Mouse (Mus musculus) liver, embryonic 16.5 days (tissue): ENCODE results near the gene Rsrp1. TPM values are rescaled to one million over a fixed set of nuclear protein-coding genes. Genes with fewer than 3 reads are reported as not detected.

Experiments
- ATAC-seq: fragments of 200-750 bp; cut with Nextera tagmentation; 2 replicates; pipeline ENCODE4 v1.8.0; 2017; ENCODE audit warnings: low read depth, mild to moderate bottlenecking, moderate number of reproducible peaks, moderate library complexity
- H3K27ac ChIP-seq: fragments of 300-500 bp; sonication (generic); 2 replicates; pipeline ENCODE4 v1.5.1; 2014; ENCODE audit warnings: mild to moderate bottlenecking, low read length
- H3K27me3 ChIP-seq: fragments of 300-500 bp; sonication (generic); 2 replicates; pipeline ENCODE4 v1.6.1; 2014; ENCODE audit warnings: low read depth, low read length, mixed read lengths; ENCODE audit not compliant: control insufficient read depth, insufficient read depth
- H3K36me3 ChIP-seq: fragments of 300-500 bp; sonication (generic); 2 replicates; pipeline ENCODE4 v1.6.1; 2014; ENCODE audit warnings: mild to moderate bottlenecking; ENCODE audit not compliant: control insufficient read depth, insufficient read depth
- H3K4me1 ChIP-seq: fragments of 300-500 bp; sonication (generic); 2 replicates; pipeline ENCODE4 v1.6.1; 2014; ENCODE audit warnings: low read depth, low read length, mixed read lengths; ENCODE audit not compliant: control insufficient read depth
- H3K4me2 ChIP-seq: fragments of 300-500 bp; sonication (generic); 2 replicates; pipeline ENCODE4 v1.6.1; 2014; ENCODE audit warnings: low read depth, low read length, mixed read lengths
- H3K4me3 ChIP-seq: fragments of 300-500 bp; sonication (generic); 2 replicates; pipeline ENCODE4 v1.5.1; 2014; ENCODE audit warnings: low read depth, mild to moderate bottlenecking, low read length
- H3K9ac ChIP-seq: fragments of 300-500 bp; sonication (generic); 2 replicates; pipeline ENCODE4 v1.6.1; 2014; ENCODE audit warnings: low read depth, low read length
- H3K9me3 ChIP-seq: fragments of 300-500 bp; sonication (generic); replicated peaks from 2 replicates; pipeline ENCODE4 v1.6.1; 2016; ENCODE audit warnings: low read length; ENCODE audit not compliant: control insufficient read depth
- WGBS: fragments of 180-500 bp; shearing (Covaris S2); extraction: QIAGEN DNeasy Blood & Tissue Kit; methylation state at CpG from one replicate; pipeline ENCODE4 v1.1.7; 2014; ENCODE audit not compliant: insufficient replicate concordance; 5-methylcytosine and 5-hydroxymethylcytosine counted together
- polyA plus RNA-seq: library from polyadenylated mRNA; unstranded; fragments of >200 nt; fragmentation: Nextera tagmentation; extraction: Ambion mirVana; gene quantifications from 2 replicates; pipeline ENCODE4 v1.2.1, GENCODE M21; 2015

Gene Rsrp1
- polyA plus RNA-seq, 1 experiment from 2014 or later: 330 TPM

DNA sequence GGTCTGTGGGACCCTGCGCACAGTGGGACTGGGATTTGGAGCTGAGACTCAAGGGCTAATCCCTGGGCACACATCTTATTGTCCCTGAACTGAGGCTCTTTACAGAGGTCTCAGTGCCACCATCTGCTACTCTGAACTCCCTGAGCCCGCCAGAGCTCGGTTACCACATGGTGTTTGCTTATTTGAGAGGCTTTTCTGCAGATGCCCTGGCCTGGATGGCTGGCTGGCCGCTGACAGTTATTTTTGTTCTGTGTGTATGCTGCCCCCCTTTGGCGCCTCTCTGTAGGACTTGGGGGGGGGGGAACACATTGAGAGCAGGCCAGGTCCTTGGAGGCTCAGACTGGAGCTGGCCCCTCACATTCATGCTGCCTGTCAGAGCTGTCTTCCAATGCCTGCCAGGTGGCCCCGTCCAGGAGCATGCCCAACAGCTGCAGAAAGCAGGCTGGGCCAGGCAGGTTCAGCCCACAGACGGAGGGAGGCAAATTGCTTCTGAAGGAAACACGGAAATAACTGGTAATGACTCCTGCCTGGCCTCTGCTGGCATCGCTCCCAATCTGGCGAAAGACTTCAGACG, 27.2 kb downstream of the Rsrp1 start:
- Histone ChIP-seq H3K4me2 (no peak overlapping the region), H3K4me1 (no peaks in the 10 kb centered on the region; the same call in 1 of the 2 replicates), H3K9me3 (no peaks in the 10 kb centered on the region), H3K36me3 (no peaks in the 10 kb centered on the region), H3K27me3 (peaks cover 11% of the 10 kb centered on the region), H3K27ac (no peak overlapping the region), H3K9ac (no peak overlapping the region), H3K4me3 (no peak overlapping the region)
- no peak for ATAC-seq
- 37% methylated on average over 11 of the region's 11 CpGs for WGBS

DNA sequence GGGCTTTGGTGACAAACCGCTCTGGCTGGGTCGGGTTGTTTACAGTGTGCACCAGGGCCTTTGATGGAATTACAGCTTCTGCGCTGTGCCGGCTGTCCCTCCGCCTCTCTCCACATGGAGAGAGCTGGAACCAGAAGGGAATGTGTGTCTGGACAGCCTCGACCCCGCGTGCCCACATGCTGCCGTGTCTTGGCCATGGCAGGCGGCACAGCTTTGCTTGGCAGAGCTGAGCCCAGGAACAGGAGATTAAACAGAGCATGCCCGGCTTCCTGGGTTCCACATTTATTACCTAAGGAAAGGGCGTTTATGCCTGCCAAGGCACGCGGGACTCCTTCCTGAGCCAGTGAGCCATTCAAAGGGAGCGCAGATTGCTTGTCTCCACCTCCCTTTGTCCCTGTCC, 31.1 kb downstream of the Rsrp1 start:
- H3K4me2 ChIP-seq: no peak overlapping the region
- 40% methylated on average over 15 of the region's 15 CpGs for WGBS
- no peaks in the 10 kb centered on the region for H3K36me3 ChIP-seq
- H3K4me1 ChIP-seq: peaks cover 6% of the 10 kb centered on the region
- H3K27me3 ChIP-seq: peaks cover 28% of the 10 kb centered on the region
- H3K9ac ChIP-seq: no peak overlapping the region
- H3K4me3 ChIP-seq: no peak overlapping the region
- no peak overlapping the region for H3K27ac ChIP-seq
- no peak for ATAC-seq
- no peaks in the 10 kb centered on the region for H3K9me3 ChIP-seq

DNA sequence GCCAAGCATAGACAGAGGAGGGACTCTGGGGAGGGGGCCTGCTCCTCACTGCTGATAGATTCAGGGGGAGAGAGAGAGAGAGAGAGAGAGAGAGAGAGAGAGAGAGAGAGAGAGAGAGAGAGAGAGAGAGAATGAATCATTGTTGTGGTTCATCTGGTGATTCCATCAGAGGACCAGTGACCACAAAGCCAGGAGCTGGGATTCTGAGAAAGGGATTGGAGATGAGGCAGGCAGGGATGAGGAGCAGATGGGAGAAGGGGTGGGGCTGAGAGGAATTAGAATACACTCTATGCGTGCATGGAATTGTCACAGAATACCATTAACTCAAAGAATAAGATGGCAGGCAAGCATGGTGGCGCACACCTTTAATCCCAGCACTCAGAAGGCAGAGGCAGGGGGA, 31.8 kb downstream of the Rsrp1 start:
- peaks cover 6% of the 10 kb centered on the region for H3K4me1 ChIP-seq
- no peak overlapping the region for H3K4me3 ChIP-seq
- peaks cover 31% of the 10 kb centered on the region for H3K27me3 ChIP-seq
- no peaks in the 10 kb centered on the region for H3K9me3 ChIP-seq
- H3K4me2 ChIP-seq: no peak overlapping the region
- no peak overlapping the region for H3K27ac ChIP-seq
- ATAC-seq: no peak
- no peaks in the 10 kb centered on the region for H3K36me3 ChIP-seq
- H3K9ac ChIP-seq: no peak overlapping the region
- WGBS: 87% methylated on average over 2 of the region's 2 CpGs

DNA sequence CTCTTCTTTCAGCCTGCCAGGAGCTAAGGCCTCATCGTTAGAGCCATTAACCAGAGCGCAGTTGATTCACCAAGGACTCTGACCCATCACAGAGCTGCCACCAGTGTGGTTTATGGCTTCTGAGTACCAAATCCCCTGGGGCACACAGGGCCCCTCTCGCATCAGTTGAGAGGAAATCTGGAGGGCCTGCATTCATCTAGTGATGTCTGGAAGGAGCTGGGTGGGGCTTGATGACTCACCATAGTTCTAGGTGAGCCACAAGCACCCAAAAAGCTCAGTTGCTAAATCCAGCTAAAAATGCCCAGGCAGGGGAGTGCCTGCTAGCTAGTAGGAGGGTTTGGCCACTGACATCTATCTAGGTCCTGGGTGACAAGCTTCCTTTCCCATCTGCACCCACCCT, 32.5 kb downstream of the Rsrp1 start:
- Histone ChIP-seq H3K4me3 (no peak overlapping the region), H3K9ac (no peak overlapping the region), H3K27me3 (peaks cover 34% of the 10 kb centered on the region), H3K4me1 (peaks cover 6% of the 10 kb centered on the region), H3K9me3 (no peaks in the 10 kb centered on the region), H3K4me2 (no peak overlapping the region), H3K36me3 (no peaks in the 10 kb centered on the region), H3K27ac (no peak overlapping the region)
- ATAC-seq: peak; percentile 21; the same call in 1 of the 2 replicates
- 38% methylated on average over 3 of the region's 3 CpGs for WGBS

DNA sequence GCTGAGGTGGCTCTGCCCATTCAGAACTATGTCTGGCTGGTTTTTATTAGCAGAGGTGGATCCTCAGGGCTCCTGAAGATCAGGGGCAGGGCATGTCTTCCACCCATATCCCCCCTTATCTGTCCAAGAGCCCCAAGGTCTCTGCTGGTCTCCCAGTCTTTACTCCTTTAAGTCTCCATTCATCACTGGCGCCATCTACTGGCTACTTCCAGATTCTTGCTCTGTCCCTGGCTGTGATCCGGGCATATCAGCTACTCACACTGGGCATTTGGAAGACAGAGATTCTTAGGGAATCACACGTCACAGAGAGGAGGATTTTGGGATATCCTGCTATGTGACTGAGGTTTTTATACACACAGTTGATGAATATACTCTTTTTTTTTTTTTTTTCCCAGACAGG, 32.9 kb downstream of the Rsrp1 start:
- Histone ChIP-seq H3K27me3 (peaks cover 35% of the 10 kb centered on the region), H3K9me3 (no peaks in the 10 kb centered on the region), H3K27ac (no peak overlapping the region), H3K4me1 (peaks cover 6% of the 10 kb centered on the region), H3K4me2 (no peak overlapping the region), H3K36me3 (no peaks in the 10 kb centered on the region), H3K4me3 (no peak overlapping the region), H3K9ac (no peak overlapping the region)
- peak; percentile 54; the same call in 1 of the 2 replicates for ATAC-seq
- 8% methylated on average over 3 of the region's 3 CpGs for WGBS

DNA sequence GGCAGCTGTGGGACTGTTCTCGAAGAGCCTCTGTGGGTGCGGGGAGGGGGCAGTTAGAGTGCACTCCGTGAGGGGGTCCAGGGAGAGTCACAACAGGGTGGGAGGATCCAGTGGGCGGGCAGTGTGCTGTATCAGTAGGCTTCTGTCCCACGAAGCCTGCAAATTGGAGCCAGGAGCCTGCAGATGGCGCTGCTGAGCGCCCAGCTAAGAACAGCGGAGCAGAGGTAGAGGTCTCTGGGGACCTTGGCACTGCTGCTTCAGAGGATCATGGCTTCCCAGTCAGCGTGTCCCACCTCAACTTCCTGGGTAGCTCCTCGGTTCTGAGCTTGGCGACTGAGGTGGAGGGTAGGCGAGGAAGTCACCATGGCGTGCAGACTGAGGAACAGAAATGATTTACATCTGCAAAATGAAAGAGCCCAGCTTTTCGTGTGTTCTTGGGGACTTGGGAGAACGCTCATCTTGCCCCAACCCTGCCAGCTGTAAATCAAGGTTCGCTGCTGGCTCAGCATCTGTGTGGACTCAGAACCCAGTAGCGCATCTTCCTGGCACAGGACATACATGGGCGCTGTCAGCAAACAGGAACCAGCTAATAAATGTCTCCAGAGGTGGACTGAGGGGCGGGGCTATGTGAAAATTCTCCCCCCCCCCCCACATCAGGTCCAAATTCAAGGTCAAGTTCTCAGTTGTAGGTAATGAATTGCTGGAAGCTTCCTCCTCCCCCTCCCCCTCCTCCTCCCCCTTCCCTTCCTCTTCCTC, 39.8 kb downstream of the Rsrp1 start:
- Histone ChIP-seq H3K4me3 (peak overlapping the region; percentile 44), H3K9me3 (no peaks in the 10 kb centered on the region), H3K36me3 (no peaks in the 10 kb centered on the region), H3K9ac (peak overlapping the region; percentile 54), H3K4me1 (peaks cover 12% of the 10 kb centered on the region), H3K27me3 (peaks cover 13% of the 10 kb centered on the region), H3K27ac (no peak overlapping the region), H3K4me2 (peak overlapping the region; percentile 60)
- 15% methylated on average over 19 of the region's 19 CpGs for WGBS
- ATAC-seq: peak; percentile 78

DNA sequence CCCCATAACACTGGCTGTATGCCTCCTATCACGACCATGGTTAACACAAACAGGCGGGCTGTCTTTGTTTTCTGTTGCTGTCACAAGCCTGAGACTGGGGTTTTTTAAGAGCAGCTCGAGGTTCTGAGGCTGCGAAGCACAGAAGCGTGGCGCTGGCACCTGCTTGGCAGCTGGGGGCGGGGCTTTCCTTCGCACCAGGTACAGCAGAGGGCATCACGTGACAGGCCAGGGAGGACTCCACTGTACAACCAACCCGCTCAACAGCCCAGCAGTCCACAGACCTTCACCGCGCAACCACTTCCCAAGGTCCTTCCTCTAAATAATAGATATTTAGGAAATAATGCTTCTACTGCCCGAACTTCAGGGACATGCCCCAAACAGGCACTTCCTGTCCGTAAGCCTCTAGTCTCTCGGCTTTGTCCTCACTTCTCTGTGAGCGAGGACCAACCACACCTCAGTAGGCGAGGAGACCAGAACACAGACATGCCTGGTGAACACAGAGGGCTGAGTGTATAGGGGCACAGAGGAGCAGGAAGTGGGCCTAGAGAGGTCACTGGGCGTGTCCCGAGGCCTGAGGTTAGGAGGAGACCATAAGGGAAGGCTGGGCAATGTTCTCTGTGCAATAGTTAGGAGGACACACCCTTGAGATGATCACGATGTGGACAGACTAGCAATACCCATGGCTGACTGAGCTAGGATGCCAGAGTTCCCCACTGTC, 44.7 kb downstream of the Rsrp1 start:
- peak; percentile 70 for ATAC-seq

DNA sequence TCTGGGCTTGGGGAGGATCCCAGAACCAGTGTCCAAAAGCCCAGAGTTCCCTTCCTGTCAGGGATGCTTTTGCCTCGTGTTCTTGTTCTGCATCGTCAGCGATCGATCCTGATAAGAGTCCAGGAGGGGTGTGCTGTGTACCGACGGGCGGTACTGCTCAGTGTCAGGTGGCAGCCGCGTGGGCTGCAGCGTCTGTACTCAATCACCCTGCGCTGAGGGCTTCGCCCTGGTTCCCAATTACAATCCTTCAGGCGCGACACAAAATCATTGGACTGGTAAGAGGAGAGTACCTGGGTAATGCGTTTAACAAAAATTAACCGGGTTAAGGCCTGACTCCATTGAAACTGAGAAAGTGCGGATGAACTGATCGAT, 45.2 kb downstream of the Rsrp1 start:
- peak; percentile 58 for ATAC-seq
- 65% methylated on average over 18 of the region's 18 CpGs for WGBS
- peak overlapping the region; percentile 2; the same call in 1 of the 2 replicates for H3K4me2 ChIP-seq
- H3K27me3 ChIP-seq: no peaks in the 10 kb centered on the region
- H3K27ac ChIP-seq: no peak overlapping the region
- no peak overlapping the region for H3K9ac ChIP-seq
- no peaks in the 10 kb centered on the region for H3K36me3 ChIP-seq
- H3K9me3 ChIP-seq: no peaks in the 10 kb centered on the region
- no peak overlapping the region for H3K4me3 ChIP-seq
- H3K4me1 ChIP-seq: peaks cover 21% of the 10 kb centered on the region

More for the DNA sequence above, 44.7 kb downstream of the Rsrp1 start:
- WGBS: 53% methylated on average over 20 of the region's 20 CpGs
- H3K27ac ChIP-seq: no peak overlapping the region
- H3K9ac ChIP-seq: no peak overlapping the region
- peak overlapping the region; percentile 2; the same call in 1 of the 2 replicates for H3K4me2 ChIP-seq
- H3K4me1 ChIP-seq: peaks cover 25% of the 10 kb centered on the region
- no peak overlapping the region for H3K4me3 ChIP-seq
- H3K27me3 ChIP-seq: no peaks in the 10 kb centered on the region
- H3K36me3 ChIP-seq: no peaks in the 10 kb centered on the region
- no peaks in the 10 kb centered on the region for H3K9me3 ChIP-seq
